Mouse (Mus musculus) layer of hippocampus, postnatal 25 days (tissue): ENCODE measurements around the gene Sirt7. TPM values are rescaled to one million over a fixed set of nuclear protein-coding genes. Genes with fewer than 3 reads are reported as not detected.

ENCODE experiments used
- DNase-seq, 2 experiments: peaks; one replicate each; pipeline ENCODE4 v3.0.0; 2022; ENCODE audit warnings: mixed read lengths in 2 of 2, low spot score in 1 of 2; ENCODE audit errors: extremely low spot score in 1 of 2
- total RNA-seq, 2 experiments: library from RNA; stranded (reverse); gene quantifications; 2 replicates each; pipeline ENCODE4 v1.2.3; 2021

The Sirt7 gene
- total RNA-seq = 10 to 100 TPM; 36.1 to 42.4 TPM

GRCm38 (mm10) chr11:120625152-120625775 is at the start of gene Sirt7:
Sirt7 (minus strand) TSS chr11:120625240.
- DNase-seq = no peak

- DNase-seq = no peak
Observed at GRCm38 (mm10) chr11:120673594-120674122, 48.6 kb upstream of the Sirt7 start.

- DNase-seq = peak; percentile 82 to 85
Observed at GRCm38 (mm10) chr11:120672687-120673593, 47.9 kb upstream of the Sirt7 start, which contains the start of gene Aspscr1. Aspscr1 (plus strand) TSS chr11:120672973.

GRCm38 (mm10) chr11:120666617-120667016 is 41.6 kb upstream of the Sirt7 start:
- DNase-seq = no peak

GRCm38 (mm10) chr11:120665406-120665805 is 40.4 kb upstream of the Sirt7 start:
- no peak for DNase-seq

GRCm38 (mm10) chr11:120663714-120664113 is 38.7 kb upstream of the Sirt7 start:
- DNase-seq = no peak

GRCm38 (mm10) chr11:120662759-120663158 is 37.7 kb upstream of the Sirt7 start:
- DNase-seq = no peak

GRCm38 (mm10) chr11:120661076-120661460 is 36.0 kb upstream of the Sirt7 start, which contains the start of gene Notum:
Notum (minus strand) TSS chr11:120661175.
- no peak for DNase-seq

GRCm38 (mm10) chr11:120660301-120661075 is 35.4 kb upstream of the Sirt7 start:
- no peak for DNase-seq

- DNase-seq = no peak
Observed at GRCm38 (mm10) chr11:120659509-120660300, 34.7 kb upstream of the Sirt7 start.

GRCm38 (mm10) chr11:120658876-120659410 is 33.9 kb upstream of the Sirt7 start:
- peak; percentile 58 to 84 for DNase-seq

GRCm38 (mm10) chr11:120657301-120657700 is 32.3 kb upstream of the Sirt7 start:
- no peak for DNase-seq

GRCm38 (mm10) chr11:120654741-120655140 is 29.7 kb upstream of the Sirt7 start:
- DNase-seq = no peak

- DNase-seq = no peak
Observed at GRCm38 (mm10) chr11:120651872-120652271, 26.8 kb upstream of the Sirt7 start.

- DNase-seq = peak in 1 of 2 experiments; percentile 48
Observed at GRCm38 (mm10) chr11:120648001-120648476, 23.0 kb upstream of the Sirt7 start, which contains the start of gene Myadml2. Myadml2 (minus strand) TSS chr11:120648158.

- no peak for DNase-seq
Observed at GRCm38 (mm10) chr11:120647047-120647830, 22.2 kb upstream of the Sirt7 start.

GRCm38 (mm10) chr11:120643601-120643987 is 18.6 kb upstream of the Sirt7 start, which contains the start of gene Pycr1:
Pycr1 (minus strand) TSS chr11:120643769.
- peak; percentile 76 to 83 for DNase-seq

GRCm38 (mm10) chr11:120642939-120643600 is 18.0 kb upstream of the Sirt7 start:
- no peak for DNase-seq
